Mouse (Mus musculus): ENCODE results near the gene Gfod2. TPM values are rescaled to one million over a fixed set of nuclear protein-coding genes. Genes with fewer than 3 reads are reported as not detected.

Gfod2 gene
- total RNA-seq, 2 experiments from 2014 or later: 7.4 to 10.1 TPM

GRCm38 (mm10) chr8:105768485-105769257, 10.2 kb upstream of the Gfod2 start:
- no peak for DNase-seq (ENCODE audit: low spot score in 2 of 2)

GRCm38 (mm10) chr8:105757796-105758276, 628 bp downstream of the Gfod2 start:
- DNase-seq (ENCODE audit: low spot score in 2 of 2): no peak

DNA sequence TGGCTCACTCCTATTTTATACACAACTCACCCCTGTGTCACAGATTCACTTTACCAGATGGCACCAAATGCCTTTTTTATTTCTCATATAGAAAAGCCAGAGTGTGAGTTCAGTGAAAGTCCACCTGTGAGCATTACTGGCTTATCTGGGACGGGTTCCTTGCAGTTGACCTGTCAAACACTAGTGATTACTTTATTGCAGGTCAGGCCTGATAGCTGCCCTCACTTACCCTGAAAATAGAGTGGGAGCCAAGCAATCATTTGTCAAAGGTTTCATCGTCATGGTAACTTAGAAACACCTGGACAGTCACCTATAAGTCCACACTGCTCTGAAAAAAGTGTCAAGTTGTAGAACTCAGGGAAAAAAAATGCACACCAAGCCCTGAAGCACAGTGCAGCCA, 3.8 kb downstream of the Gfod2 start:
- DNase-seq (ENCODE audit: low spot score in 2 of 2): no peak

DNA sequence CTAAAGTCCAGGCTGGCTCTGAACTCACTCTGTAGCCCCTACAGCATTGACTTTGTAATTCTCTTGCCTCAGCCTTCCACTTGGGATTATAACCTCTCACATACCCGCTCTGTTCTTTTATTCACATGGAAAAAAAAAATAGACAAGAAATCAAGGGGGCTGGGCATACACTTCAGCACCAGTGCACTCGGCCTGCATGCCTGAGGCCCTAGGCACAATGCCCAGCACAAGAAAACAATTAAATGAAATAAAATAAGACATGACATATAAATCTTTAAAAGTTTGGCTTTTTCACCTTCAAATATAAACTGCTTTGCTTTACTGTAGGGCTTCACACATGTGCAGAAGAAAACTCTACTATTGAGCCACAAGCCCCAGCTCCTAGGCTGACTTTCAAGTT, 4.5 kb downstream of the Gfod2 start:
- DNase-seq (ENCODE audit: low spot score in 2 of 2): no peak

GRCm38 (mm10) chr8:105750606-105751005, 7.9 kb downstream of the Gfod2 start:
- peak; percentile 71 to 73 for DNase-seq (ENCODE audit: low spot score in 2 of 2)

- DNase-seq (ENCODE audit: low spot score in 2 of 2): no peak
Observed at GRCm38 (mm10) chr8:105743301-105743700, 15.2 kb downstream of the Gfod2 start.

DNA sequence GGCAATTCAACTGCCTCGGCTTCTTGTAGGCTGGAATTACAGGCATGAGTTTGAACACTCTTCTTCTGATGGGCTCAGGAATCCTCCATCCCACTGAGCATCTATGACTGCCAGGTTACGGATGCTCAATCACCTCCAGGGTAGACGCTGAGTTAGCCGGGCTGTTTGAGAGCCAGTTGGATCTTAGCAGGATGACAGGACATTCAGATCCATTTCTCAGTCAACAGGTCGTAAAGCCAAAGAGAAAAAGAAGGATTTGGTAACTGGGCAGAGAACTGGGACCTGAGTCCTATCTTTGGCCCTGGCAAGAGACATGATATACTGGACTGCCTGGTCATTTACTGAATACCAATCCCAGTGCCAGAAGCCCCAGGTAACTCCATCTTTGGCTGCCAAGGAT, 19.2 kb downstream of the Gfod2 start:
- DNase-seq (ENCODE audit: low spot score in 2 of 2): no peak

DNA sequence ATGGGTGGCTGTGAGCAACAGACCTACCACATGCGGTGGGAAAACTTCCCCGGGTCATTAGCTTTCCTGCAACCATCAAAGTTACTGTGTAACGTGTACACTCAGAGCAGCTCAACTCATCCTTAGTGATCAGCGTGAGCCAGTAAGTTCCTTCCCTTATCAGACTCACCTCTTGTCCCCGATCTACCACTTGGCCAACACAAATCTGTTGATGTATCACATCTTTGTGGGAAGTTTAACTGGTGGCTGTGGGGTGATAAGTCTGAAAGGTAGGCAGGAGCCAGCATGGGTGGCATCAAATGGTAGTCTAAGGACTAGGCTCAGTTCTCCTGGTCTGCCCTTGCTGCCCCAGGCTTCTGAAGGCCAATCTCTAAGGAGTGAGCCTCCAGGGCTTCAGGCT, 26.3 kb downstream of the Gfod2 start:
- DNase-seq (ENCODE audit: low spot score in 2 of 2): no peak

- no peak for DNase-seq (ENCODE audit: low spot score in 2 of 2)
Observed at GRCm38 (mm10) chr8:105727397-105728124, 30.9 kb downstream of the Gfod2 start.

GRCm38 (mm10) chr8:105725726-105726125, 32.7 kb downstream of the Gfod2 start:
- DNase-seq (ENCODE audit: low spot score in 2 of 2): no peak

DNA sequence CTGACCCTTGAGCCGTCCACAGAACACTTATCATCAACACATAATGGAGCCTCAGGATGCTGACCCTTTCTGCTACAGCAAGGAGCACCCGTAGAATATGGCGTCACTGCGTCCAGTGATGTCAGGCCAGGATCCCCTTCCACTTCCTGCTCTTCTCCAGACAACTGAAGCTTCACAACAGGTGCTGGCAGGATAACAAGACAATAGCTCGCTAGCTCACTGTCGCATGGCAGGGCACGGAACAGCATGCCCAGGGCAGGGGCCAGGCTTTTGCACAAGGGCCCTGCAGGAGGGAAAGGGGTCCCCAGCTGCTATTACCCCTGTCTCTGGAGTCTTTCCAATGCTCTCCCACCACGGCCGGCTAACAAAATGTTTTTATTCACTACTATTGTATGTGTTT, 35.6 kb downstream of the Gfod2 start:
- no peak for DNase-seq (ENCODE audit: low spot score in 2 of 2)

DNA sequence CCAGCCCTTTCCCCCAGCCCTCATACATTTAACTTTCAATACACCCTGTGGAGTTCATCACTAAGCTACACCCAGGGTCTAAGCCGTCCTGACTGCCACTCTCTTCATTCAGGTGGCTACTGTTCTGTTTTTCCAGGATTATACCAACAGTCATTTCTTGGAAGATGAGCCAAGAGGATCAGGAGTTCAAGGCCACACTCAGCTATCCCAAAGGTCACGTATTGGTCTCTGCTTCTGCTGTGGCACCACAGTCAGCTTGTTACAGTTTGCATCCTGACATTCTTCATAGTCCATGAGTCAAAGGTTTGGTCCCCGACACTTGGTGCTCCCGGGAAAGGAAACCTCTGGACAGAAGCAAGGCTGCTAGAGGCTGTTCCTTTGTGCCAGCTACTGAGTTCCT, 38.8 kb downstream of the Gfod2 start:
- no peak for DNase-seq (ENCODE audit: low spot score in 2 of 2)

GRCm38 (mm10) chr8:105716302-105716945, 42.0 kb downstream of the Gfod2 start:
- no peak for DNase-seq (ENCODE audit: low spot score in 2 of 2)

DNA sequence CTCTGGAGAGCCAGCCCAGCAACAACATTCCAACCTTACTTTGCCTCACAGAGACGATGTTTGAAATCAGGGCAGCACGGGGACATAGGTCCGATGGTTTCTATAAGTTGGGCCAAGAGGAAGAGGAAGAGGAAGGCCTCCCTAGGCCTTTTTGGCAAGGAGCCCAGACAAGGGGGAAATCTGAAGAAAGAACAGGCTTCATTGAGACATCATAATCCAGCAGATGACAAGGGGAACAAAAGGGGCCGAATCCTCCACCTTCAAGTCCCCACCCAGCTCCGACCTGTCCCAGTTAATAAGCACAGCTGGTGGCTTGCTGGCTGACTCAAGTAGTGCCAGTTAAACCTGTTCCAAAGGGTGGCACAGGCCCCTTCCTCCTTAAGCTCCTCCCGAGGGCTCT, 43.4 kb downstream of the Gfod2 start:
- no peak for DNase-seq (ENCODE audit: low spot score in 2 of 2)

DNA sequence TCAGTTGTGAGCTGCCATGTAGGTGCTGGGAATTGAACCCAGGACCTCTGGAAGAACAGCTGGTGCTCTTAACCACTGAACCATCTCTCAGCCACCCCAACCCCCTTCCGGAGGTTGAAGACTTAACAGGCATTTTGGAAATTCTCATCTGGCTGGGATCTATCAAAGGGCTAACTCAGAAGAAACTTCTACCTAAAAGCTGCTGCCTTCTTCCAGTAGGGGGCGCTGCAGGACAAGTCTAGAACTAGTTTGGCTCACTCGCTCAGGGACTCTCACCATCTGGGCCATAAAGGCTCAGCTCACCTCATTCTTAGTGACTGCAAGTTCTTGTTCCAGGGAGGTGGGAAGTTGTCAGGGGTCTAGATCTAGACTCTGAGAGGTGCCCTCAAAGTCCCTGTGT, 44.3 kb downstream of the Gfod2 start:
- DNase-seq (ENCODE audit: low spot score in 2 of 2): peak; percentile 90 to 92

- no peak for DNase-seq (ENCODE audit: low spot score in 2 of 2)
Observed at GRCm38 (mm10) chr8:105712286-105712685, 46.2 kb downstream of the Gfod2 start.

- no peak for DNase-seq (ENCODE audit: low spot score in 2 of 2)
Observed at GRCm38 (mm10) chr8:105709317-105709716, 49.1 kb downstream of the Gfod2 start.

DNA sequence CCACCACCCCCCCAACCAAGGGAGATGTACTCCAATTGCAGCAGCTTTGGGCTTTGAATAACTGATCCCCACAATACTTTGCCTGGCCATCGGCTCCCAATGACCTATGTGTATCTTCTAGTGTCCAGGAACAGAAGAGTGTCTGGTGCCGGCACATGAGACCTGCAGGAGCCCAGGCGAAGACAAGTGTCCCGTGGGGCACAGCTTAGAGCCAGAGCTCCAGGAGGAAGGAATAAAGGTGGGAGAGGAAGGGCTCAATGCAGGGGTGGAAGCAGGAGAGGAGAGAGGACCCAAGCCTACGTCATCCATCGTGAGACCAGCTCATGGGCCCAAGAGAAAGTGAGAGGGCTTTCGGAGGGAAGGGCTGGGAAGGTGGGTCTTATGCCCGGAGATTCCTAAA, 49.8 kb downstream of the Gfod2 start:
- DNase-seq (ENCODE audit: low spot score in 2 of 2): no peak

DNA sequence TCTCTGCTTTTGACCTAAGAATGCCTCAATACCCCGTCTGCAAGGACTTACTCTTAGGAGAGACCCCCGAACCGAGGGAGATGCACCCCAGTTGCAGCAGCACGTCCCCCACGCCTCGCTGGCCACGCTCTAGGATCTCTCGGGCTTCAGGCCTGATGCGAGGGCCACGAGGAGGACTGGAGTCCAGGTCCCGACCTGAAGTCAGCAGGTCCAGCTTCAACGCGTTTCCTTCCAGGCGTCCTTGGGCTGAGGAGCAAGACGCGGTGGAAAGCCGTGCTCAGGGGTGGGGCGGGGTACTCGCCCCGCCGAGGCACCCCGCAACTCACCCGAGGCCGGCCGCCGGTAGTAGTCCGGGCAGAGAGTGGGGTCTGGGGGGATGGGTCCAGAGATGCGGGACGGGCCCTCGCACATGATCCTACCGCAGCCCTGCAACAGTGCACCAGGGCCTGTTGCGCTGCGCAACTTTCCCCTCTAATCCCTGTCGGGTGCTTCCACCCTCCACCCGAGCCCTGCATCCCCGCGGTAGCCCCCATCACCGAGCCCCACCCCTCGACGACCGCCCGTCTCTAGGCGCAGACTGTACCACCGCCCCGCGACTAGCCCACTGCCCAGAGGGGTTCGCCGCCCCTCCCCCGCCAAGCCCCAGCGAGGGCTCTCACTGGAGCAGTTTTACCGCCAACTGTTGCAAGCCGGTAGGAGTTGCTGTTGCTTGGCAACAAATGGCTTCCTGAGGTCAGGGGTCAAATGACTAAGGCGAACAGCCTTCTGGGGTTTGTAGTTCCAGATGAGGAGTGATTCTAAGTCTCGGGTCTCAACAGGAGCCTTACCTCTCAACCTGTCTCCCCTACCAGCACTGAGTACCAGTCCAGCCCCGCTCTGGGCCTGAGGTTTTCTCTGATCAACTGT, 50.7 kb downstream of the Gfod2 start, which contains the start of the genes 4933405L10Rik and Enkd1:
4933405L10Rik (plus strand) TSS at position 158 of the 906 bp plus-strand sequence.
Enkd1 (minus strand) TSS at position 713 of the 906 bp plus-strand sequence.
- peak; percentile 69 to 75 for DNase-seq (ENCODE audit: low spot score in 2 of 2)

GRCm38 (mm10) chr8:105706426-105706825, 52.0 kb downstream of the Gfod2 start:
- DNase-seq (ENCODE audit: low spot score in 2 of 2): no peak

DNA sequence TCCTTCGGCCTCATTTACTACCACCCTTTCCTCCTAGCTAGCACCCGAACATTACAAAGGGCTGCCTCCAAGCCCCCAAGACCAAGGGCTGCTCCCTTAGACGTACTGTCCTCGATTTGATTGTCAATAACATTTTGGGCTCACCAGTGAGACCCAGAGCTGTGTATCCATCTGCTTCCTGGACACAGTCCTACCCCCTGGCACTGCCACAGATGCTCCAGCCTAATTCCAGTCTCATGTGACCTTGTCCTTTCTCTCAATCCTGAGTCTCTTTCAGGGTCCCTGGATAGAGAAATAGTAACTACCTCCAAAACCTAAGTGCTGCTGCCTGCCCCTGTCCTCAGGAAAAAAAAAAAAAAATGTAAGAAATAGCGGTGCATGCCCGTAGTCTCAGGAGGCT, 53.5 kb downstream of the Gfod2 start:
- DNase-seq (ENCODE audit: low spot score in 2 of 2): no peak

Data from adrenal gland, adult 18-20 months (tissue).